Mouse (Mus musculus): ENCODE results near the gene Zfp422.
"Not testable (repeated sequence)": the region's sequence is repeated elsewhere in the genome, so short reads cannot be mapped to it uniquely, and the experiment has no call there.

Gene Zfp422

GRCm38 (mm10) chr6:116649811-116650210 lies 21.0 kb upstream of the Zfp422 start:
- DNase-seq (ENCODE audit: low spot score in 2 of 2) = no peak

- DNase-seq (ENCODE audit: low spot score in 2 of 2) = no peak
Measured at GRCm38 (mm10) chr6:116647763-116648162, 19.0 kb upstream of the Zfp422 start.

GRCm38 (mm10) chr6:116644335-116644734 lies 15.5 kb upstream of the Zfp422 start:
- DNase-seq (ENCODE audit: low spot score in 2 of 2) = no peak

GRCm38 (mm10) chr6:116643881-116644280 lies 15.1 kb upstream of the Zfp422 start:
- DNase-seq (ENCODE audit: low spot score in 2 of 2) = no peak

GRCm38 (mm10) chr6:116642942-116643341 lies 14.1 kb upstream of the Zfp422 start:
- DNase-seq (ENCODE audit: low spot score in 2 of 2) = no peak

GRCm38 (mm10) chr6:116639663-116640062 lies 10.9 kb upstream of the Zfp422 start:
- no peak for DNase-seq (ENCODE audit: low spot score in 2 of 2)

GRCm38 (mm10) chr6:116638871-116639270 lies 10.1 kb upstream of the Zfp422 start:
- no peak for DNase-seq (ENCODE audit: low spot score in 2 of 2)

GRCm38 (mm10) chr6:116637496-116637895 lies 8.7 kb upstream of the Zfp422 start:
- no peak for DNase-seq (ENCODE audit: low spot score in 2 of 2)

- DNase-seq (ENCODE audit: low spot score in 2 of 2) = no peak
Measured at GRCm38 (mm10) chr6:116636581-116637235, 7.9 kb upstream of the Zfp422 start.

- no peak for DNase-seq (ENCODE audit: low spot score in 2 of 2)
Measured at GRCm38 (mm10) chr6:116635251-116636180, 6.7 kb upstream of the Zfp422 start.

GRCm38 (mm10) chr6:116633741-116634695 lies 5.2 kb upstream of the Zfp422 start:
- DNase-seq (ENCODE audit: low spot score in 2 of 2) = no peak

- DNase-seq (ENCODE audit: low spot score in 2 of 2) = peak in 1 of 2 experiments; percentile 75
Measured at GRCm38 (mm10) chr6:116632129-116632528, 3.3 kb upstream of the Zfp422 start.

GRCm38 (mm10) chr6:116629766-116630165 lies 967 bp upstream of the Zfp422 start:
- no peak for DNase-seq (ENCODE audit: low spot score in 2 of 2)

- DNase-seq (ENCODE audit: low spot score in 2 of 2) = no peak
Measured at GRCm38 (mm10) chr6:116628095-116628494, 704 bp downstream of the Zfp422 start.

GRCm38 (mm10) chr6:116626417-116626816 lies 2.4 kb downstream of the Zfp422 start:
- not testable (repeated sequence) for DNase-seq (ENCODE audit: low spot score in 2 of 2)

GRCm38 (mm10) chr6:116621318-116622023 lies 7.3 kb downstream of the Zfp422 start:
- DNase-seq (ENCODE audit: low spot score in 2 of 2) = no peak

- no peak for DNase-seq (ENCODE audit: low spot score in 2 of 2)
Measured at GRCm38 (mm10) chr6:116618073-116618472, 10.7 kb downstream of the Zfp422 start.

- DNase-seq (ENCODE audit: low spot score in 2 of 2) = no peak
Measured at GRCm38 (mm10) chr6:116615719-116616118, 13.1 kb downstream of the Zfp422 start.

GRCm38 (mm10) chr6:116607230-116607629 lies 21.6 kb downstream of the Zfp422 start:
- no peak for DNase-seq (ENCODE audit: low spot score in 2 of 2)

GRCm38 (mm10) chr6:116600969-116601368 lies 27.8 kb downstream of the Zfp422 start:
- not testable (repeated sequence) for DNase-seq (ENCODE audit: low spot score in 2 of 2)

GRCm38 (mm10) chr6:116584095-116584494 lies 44.7 kb downstream of the Zfp422 start, which contains the start of gene Olfr215:
Olfr215 (minus strand) TSS chr6:116584195.
- DNase-seq (ENCODE audit: low spot score in 2 of 2) = no peak

Measured in cerebellum, postnatal 4 days (tissue).